Mouse (Mus musculus) testis, adult 2 months (tissue): ENCODE results near the gene Phactr3. TPM values are rescaled to one million over a fixed set of nuclear protein-coding genes. Genes with fewer than 3 reads are reported as not detected.

Experiments used
- H3K27ac ChIP-seq: fragments of 200-500 bp; 2 replicates; pipeline ENCODE4 v1.5.1; 2012; ENCODE audit warnings: low read depth, low read length; ENCODE audit not compliant: control insufficient read depth, insufficient read depth
- H3K27me3 ChIP-seq: fragments of 200-500 bp; 2 replicates; pipeline ENCODE4 v1.6.1; 2012; ENCODE audit warnings: mild to moderate bottlenecking, low read length, moderate library complexity; ENCODE audit not compliant: control insufficient read depth, insufficient read depth
- H3K36me3 ChIP-seq: fragments of 200-500 bp; 2 replicates; pipeline ENCODE4 v1.6.1; 2012; ENCODE audit warnings: mild to moderate bottlenecking, low read length; ENCODE audit not compliant: control insufficient read depth, insufficient read depth
- H3K4me1 ChIP-seq: fragments of 200-500 bp; 2 replicates; pipeline ENCODE4 v1.6.1; 2012; ENCODE audit warnings: low read length; ENCODE audit not compliant: control insufficient read depth, insufficient read depth
- H3K4me3 ChIP-seq: fragments of 200-500 bp; 2 replicates; pipeline ENCODE4 v1.5.1; 2012; ENCODE audit warnings: low read depth, mild to moderate bottlenecking, low read length, moderate library complexity, mixed read lengths; ENCODE audit not compliant: control insufficient read depth
- CTCF ChIP-seq: fragments of 200-500 bp; IDR thresholded peaks from 2 replicates; pipeline ENCODE4 v1.5.1; 2012; ENCODE audit warnings: low read depth, mild to moderate bottlenecking, inconsistent platforms, low read length, moderate library complexity; ENCODE audit not compliant: control insufficient read depth, insufficient read depth, insufficient replicate concordance
- POLR2A ChIP-seq: fragments of 200-500 bp; IDR thresholded peaks from 2 replicates; pipeline ENCODE4 v1.6.1; 2012; ENCODE audit warnings: low read depth, mild to moderate bottlenecking, inconsistent platforms, low read length, moderate library complexity; ENCODE audit not compliant: control insufficient read depth
- polyA plus RNA-seq: library from polyadenylated mRNA; depleted of rRNA; stranded (reverse); fragments of >200 nt; gene quantifications from 2 replicates; pipeline ENCODE4 v1.2.3, GENCODE M21; 2012

Gene Phactr3
- polyA plus RNA-seq, 1 experiment = 8.2 TPM

DNA sequence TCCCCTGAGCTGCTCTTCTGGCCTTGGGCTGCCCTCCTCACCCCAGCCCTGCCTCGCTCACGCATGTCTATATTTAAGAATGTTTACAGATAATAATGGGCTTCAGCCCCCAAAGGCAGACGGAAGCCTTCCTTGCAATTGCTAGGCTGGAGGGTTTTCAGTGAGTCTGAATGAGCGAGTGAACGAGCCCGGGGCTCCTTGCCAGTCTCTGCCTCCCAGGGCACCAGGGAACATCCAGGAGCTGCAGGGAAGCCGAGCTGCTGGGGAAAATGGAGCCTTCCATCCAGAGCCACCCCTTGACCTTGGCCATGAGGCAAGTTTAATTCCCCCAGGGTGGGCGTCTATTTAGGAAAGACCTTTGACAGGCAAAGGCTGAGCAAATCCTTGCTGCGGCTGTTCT lies 74.1 kb downstream of the Phactr3 start:
- H3K27ac ChIP-seq = no peak overlapping the region
- H3K4me1 ChIP-seq = peaks cover 7% of the 10 kb centered on the region
- no peaks in the 10 kb centered on the region for H3K36me3 ChIP-seq
- no peaks in the 10 kb centered on the region for H3K27me3 ChIP-seq
- no peak overlapping the region for H3K4me3 ChIP-seq
- no peak for TF ChIP-seq POLR2A
- TF ChIP-seq CTCF = no peak

DNA sequence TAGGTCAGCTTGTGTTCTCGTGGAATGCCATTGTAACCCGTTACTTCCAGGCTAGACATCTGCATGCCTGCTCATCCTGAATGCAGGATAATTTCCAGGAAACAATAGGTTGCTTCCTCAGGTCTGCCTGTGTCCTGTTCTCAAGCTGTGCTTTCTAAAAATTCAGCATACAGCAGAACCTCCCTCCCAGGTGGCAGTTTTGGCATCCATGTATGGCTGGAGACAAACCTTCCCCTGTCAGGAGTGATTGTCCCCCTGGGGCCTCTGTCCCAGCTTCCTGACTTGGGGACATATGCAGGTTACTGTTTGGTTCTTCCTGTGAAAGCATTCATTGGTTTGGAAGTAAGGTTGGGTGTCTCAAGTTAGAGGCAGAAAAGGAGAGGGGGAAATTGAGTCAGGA lies 74.7 kb downstream of the Phactr3 start:
- TF ChIP-seq CTCF (no peak), POLR2A (no peak)
- no peak overlapping the region for H3K27ac ChIP-seq

DNA sequence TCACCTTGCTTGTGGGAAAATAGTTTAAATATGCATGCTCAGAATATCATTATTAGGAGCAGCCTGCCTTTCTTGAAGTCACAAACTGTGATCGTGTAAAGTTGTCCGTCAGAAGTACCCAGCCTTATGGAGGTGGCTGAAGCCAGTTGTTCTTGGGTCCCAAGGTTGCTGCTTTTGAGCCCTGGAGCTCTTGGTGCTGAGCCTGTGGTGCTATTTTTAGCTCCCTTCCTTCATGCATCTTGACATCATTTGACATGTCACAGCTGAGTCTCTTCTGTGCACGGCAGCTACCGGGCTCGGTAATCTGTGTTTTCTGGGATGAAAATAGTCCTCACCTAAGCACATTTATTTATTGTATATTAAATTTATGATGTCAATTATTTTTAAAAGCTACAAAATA lies 76.1 kb downstream of the Phactr3 start:
- Histone ChIP-seq H3K4me1 (peaks cover 7% of the 10 kb centered on the region), H3K27ac (no peak overlapping the region), H3K4me3 (no peak overlapping the region), H3K36me3 (no peaks in the 10 kb centered on the region), H3K27me3 (no peaks in the 10 kb centered on the region)
- no peak for TF ChIP-seq CTCF
- TF ChIP-seq POLR2A = no peak

More for the DNA sequence above, 74.7 kb downstream of the Phactr3 start:
- peaks cover 7% of the 10 kb centered on the region for H3K4me1 ChIP-seq
- H3K27me3 ChIP-seq = no peaks in the 10 kb centered on the region
- H3K36me3 ChIP-seq = no peaks in the 10 kb centered on the region
- H3K4me3 ChIP-seq = no peak overlapping the region

DNA sequence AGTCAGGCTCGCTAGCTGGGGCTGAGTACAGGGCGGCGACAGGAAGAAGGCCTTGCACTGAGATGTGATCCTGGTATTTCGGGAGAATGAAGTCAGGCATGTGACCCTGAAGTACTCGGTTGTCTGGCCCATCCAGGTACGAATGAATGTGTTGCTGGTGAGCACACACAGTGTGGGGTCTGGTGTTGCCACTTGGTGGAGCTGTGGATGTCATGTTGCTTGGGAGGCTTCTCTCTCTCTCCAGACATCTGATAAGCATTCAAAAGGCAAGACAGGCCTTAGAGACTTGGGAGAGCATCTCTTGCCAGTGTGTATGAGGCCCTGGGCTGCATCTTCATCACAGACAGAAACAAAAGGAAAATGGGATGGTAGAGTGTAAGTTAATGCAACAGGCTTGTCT lies 77.3 kb downstream of the Phactr3 start:
- no peak overlapping the region for H3K27ac ChIP-seq
- TF ChIP-seq POLR2A = no peak
- TF ChIP-seq CTCF = no peak
- H3K36me3 ChIP-seq = no peaks in the 10 kb centered on the region
- H3K4me3 ChIP-seq = no peak overlapping the region
- H3K27me3 ChIP-seq = no peaks in the 10 kb centered on the region
- peaks cover 7% of the 10 kb centered on the region for H3K4me1 ChIP-seq

- Histone ChIP-seq H3K27ac (no peak overlapping the region), H3K4me3 (no peak overlapping the region), H3K36me3 (no peaks in the 10 kb centered on the region), H3K4me1 (peaks cover 3% of the 10 kb centered on the region), H3K27me3 (no peaks in the 10 kb centered on the region)
- no peak for TF ChIP-seq POLR2A
- TF ChIP-seq CTCF = no peak
Measured at GRCm38 (mm10) chr2:178197542-178197941, 78.8 kb downstream of the Phactr3 start.

- H3K4me1 ChIP-seq = no peaks in the 10 kb centered on the region
- no peaks in the 10 kb centered on the region for H3K36me3 ChIP-seq
- no peak for TF ChIP-seq CTCF
- no peak for TF ChIP-seq POLR2A
- H3K4me3 ChIP-seq = no peak overlapping the region
- H3K27ac ChIP-seq = no peak overlapping the region
- no peaks in the 10 kb centered on the region for H3K27me3 ChIP-seq
Measured at GRCm38 (mm10) chr2:178204455-178204854, 85.7 kb downstream of the Phactr3 start.

DNA sequence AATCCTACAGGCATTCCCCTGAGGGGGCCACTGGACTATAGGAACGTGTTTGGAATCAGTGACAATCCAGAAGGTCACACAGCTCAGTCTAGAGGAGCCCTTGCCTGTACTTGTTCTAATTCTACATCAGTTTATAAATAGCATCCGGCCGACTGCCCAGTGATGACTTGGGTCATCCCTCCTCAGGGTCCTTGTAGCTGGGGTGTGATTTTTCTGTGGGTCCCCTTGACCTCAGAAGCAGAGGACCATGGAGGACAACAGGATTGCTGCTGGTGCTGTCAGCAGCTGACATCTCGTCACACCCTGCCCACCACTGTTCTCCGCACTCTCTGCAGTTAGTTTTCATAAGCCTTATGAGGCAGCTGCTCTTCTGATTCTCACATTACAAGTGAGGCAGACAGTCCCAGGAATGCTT lies 89.4 kb downstream of the Phactr3 start:
- no peaks in the 10 kb centered on the region for H3K27me3 ChIP-seq
- no peak overlapping the region for H3K4me3 ChIP-seq
- no peaks in the 10 kb centered on the region for H3K36me3 ChIP-seq
- TF ChIP-seq POLR2A (no peak), CTCF (no peak)
- H3K27ac ChIP-seq = no peak overlapping the region
- H3K4me1 ChIP-seq = no peaks in the 10 kb centered on the region

DNA sequence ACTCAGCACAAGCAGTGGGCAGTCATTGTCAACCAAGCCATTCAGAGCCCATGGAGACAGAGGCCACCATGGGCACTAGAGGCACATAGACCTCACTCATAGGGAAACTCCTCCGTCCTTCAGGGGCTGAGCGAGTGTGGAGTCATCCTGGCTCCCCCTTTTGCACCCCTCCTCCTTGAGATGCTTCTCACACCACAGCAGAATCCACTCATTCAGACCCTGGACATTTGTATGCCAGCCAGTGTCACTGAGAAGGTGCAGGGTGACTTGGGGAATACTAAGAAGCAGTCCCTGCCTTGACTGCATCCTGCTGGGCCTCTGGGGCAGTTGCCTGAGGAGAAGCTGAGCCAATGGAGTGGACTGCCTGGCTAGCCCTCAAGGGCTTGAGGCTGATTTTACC lies 95.1 kb downstream of the Phactr3 start:
- no peaks in the 10 kb centered on the region for H3K4me1 ChIP-seq
- H3K27me3 ChIP-seq = no peaks in the 10 kb centered on the region
- TF ChIP-seq CTCF (no peak), POLR2A (no peak)

More for the DNA sequence above, 95.1 kb downstream of the Phactr3 start:
- Histone ChIP-seq H3K4me3 (no peak overlapping the region), H3K27ac (no peak overlapping the region), H3K36me3 (no peaks in the 10 kb centered on the region)
